Mouse (Mus musculus): ENCODE measurements at regions not wholly inside any gene's neighbourhood (a gene's known extent, or its start where the extent isn't known, plus 50 kb on each side); places are given as distances from the start of the nearest gene placed in this dataset.

DNA sequence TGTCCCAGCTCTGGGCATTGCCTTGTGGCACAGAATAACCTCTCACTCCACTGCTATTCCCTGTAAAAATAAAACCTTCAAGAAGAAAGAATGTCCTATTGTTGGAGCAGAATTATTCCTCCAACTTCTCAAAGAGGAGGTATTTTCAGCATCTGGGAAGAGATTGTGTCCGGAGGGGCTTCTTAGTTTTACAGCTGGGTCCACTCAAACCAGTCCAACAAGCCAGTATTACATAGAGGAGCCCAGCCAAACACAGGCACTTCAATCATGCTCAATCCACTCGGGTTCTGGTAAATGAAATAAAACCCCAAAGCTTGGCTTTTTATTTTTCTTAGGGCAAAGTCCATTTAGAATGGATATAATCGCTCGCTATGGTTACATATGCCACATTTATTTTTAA lies 82.7 kb upstream of the Efna5 start:
- TF ChIP-seq MAX (IDR thresholded peaks at IDR 0.05) (no peak), MYOD1 (IDR thresholded peaks at IDR 0.05; ENCODE audit: control insufficient read depth, insufficient read length, low read depth) (no peak), CTCF (IDR thresholded peaks at IDR 0.05; ENCODE audit: control insufficient read depth, insufficient read depth, insufficient read length) (no peak), FOSL1 (IDR thresholded peaks at IDR 0.05; ENCODE audit: insufficient read depth, low read length, poor library complexity, severe bottlenecking) (no peak), CEBPB (IDR thresholded peaks at IDR 0.05; ENCODE audit: low read depth) (no peak)

Data from C2C12 (cell line).